Mouse (Mus musculus): ENCODE data around the gene Dusp12.

Dusp12 gene

GRCm38 (mm10) chr1:170898413-170899075, 13.2 kb upstream of the Dusp12 start:
- no peak for DNase-seq (ENCODE audit: low spot score in 2 of 2)

GRCm38 (mm10) chr1:170896651-170897281, 11.4 kb upstream of the Dusp12 start:
- no peak for DNase-seq (ENCODE audit: low spot score in 2 of 2)

DNA sequence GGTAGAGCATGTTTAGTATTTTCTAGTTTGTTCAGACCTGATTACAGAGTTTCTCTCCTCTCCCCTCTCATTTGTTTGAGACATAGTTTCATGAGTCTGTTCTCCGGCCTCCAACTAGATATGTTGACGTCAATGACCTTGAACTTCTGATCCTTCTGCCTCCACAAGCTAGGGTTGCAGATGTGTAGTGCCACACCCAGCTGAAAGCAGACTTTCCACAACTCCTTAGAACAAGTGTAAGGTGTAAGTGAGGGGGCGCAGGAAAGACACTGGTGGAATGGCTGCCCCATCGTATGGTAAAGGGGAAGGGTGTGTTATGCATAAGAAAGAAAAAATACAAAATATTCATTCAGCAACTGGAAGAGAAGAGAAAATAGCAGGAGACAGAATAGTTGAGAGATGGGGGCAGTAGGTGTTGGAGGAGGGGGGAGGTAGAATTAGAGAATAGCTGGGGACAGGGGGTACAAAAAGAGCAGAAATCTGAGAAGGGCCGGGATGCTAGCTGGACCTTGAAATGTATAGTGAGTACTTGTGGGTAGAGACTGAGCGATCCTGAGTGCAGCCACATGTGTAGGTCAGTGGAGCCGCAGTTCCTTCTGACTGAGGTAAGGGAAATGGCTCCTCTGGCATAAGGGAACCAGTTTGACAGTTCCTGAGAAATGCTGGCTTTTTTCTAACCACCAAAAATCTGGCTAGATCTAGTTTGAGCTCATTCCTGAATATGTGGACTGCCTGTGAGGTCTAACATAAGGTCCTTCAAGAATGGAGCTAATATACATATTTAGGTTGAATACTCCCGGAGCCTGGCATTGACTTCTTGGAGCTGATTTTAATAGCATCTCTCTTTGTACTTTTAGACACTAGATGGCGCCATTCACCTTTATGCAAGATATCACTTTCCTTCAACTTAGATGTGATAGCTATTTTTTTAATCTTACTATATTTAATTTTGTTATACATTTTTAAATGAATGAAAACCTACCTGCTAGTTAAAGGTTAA, 9.6 kb upstream of the Dusp12 start:
- DNase-seq (ENCODE audit: low spot score in 2 of 2): no peak

- no peak for DNase-seq (ENCODE audit: low spot score in 2 of 2)
These were observed 6.9 kb upstream of the Dusp12 start for GRCm38 (mm10) chr1:170892279-170892678.

DNA sequence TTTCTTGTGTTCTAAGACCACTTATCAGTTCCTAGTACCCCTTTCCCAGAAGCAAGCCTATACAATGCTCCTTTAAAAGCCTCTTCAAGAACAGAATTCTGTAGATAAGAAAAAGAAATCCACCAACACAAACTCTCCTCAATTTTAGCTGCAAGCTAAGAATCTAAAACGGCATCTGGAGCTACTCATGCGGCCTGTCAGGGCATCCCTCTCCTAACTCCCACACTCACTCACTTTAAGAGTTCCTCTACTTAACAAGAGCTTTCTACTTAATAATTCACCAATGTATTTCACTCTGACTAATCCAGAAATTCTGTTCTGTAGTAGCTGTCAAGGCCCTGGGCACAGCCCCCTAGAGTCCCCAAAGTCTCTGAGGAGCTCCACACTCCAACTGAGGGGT, 6.3 kb upstream of the Dusp12 start:
- no peak for DNase-seq (ENCODE audit: low spot score in 2 of 2)

GRCm38 (mm10) chr1:170889310-170889709, 4.0 kb upstream of the Dusp12 start:
- DNase-seq (ENCODE audit: low spot score in 2 of 2): no peak

GRCm38 (mm10) chr1:170886044-170886458, 711 bp upstream of the Dusp12 start:
- DNase-seq (ENCODE audit: low spot score in 2 of 2): no peak

- no peak for DNase-seq (ENCODE audit: low spot score in 2 of 2)
These were observed 950 bp downstream of the Dusp12 start for GRCm38 (mm10) chr1:170884390-170884789.

DNA sequence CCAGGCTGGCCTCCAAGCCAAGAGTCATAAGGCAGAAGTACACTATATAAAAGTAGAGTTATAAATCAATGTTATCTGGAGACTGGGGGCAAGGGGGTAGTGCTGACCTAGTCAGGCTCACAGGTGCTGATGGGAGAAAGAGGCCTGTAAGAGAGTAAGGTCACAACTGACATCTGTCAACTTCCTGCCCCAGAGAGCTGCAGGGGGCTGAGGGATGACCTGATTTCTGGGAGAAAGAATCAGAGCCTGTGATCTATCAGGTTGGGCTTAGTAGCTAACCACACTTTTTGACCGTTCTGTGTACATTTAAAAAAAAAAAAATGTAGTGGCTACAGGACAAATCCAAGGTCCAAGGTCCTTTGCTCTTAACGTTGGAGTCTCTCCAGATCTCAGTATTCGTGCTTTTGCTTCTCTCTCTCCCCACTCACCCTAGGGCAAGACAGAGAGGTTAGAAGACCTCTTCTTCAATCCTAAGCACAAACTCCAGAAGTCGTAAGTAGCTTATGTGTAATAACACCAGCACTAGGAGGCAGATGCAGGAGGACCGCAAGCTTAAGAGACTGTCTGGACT, 2.3 kb downstream of the Dusp12 start:
- no peak for DNase-seq (ENCODE audit: low spot score in 2 of 2)

DNA sequence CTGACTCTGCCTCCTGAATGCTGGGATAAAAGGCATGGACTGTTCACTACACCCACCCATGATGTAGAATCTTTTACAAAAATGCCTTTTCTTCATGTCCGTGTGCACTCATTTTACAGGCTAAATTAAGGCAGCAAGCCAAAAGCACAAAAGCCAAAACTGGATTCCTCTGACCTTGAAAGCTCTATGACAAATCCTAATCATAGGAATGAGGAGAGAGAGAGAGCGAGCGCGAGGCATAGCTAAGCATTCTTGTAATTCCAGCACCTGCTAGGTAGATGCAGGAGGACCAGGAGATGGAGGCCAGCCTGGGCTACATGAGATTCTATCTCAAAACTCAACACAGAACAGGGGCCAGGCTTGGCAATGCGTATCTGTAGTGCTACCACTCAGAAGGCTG, 8.4 kb downstream of the Dusp12 start:
- no peak for DNase-seq (ENCODE audit: low spot score in 2 of 2)

- DNase-seq (ENCODE audit: low spot score in 2 of 2): no peak
These were observed 9.7 kb downstream of the Dusp12 start for GRCm38 (mm10) chr1:170875676-170876075.

DNA sequence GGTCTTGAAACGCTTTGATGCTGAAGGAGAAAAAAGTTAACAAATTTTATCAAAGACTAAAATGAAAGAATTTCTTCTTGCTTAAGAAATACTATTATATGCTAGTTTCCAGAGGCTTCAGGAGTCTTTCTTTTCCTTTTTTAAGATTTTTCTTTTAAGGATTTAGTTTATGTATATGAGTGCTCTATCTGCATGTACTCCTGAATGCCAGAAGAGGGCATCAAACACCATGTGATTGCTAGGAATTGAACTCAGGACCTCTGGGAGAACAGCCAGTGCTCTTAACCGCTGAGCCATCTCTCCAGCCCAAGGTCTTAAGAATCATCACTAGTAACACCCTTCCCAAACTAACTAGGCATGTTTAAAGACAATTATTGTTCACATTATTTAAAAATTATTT, 13.4 kb downstream of the Dusp12 start:
- no peak for DNase-seq (ENCODE audit: low spot score in 2 of 2)

DNA sequence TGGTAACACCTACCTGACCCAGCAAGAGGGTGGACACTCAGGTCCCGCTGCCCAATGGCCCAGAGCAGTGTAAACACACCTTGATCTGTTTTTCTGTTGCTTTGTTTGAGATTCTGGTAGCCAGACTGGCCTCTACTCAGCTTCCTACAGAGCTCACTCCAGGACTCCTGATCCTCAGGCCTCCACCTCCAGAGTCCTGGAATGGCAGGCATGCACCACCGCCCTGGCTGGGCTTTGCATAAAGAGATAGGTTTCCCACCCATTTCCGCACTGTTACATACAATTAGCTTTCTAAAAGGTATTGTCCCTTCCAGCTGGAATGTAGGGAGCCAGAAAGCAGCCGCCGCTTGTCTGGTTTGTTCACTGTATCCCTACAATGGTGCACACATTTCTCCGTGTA, 13.9 kb downstream of the Dusp12 start:
- no peak for DNase-seq (ENCODE audit: low spot score in 2 of 2)

GRCm38 (mm10) chr1:170868905-170869283, 16.4 kb downstream of the Dusp12 start:
- DNase-seq (ENCODE audit: low spot score in 2 of 2): no peak

DNA sequence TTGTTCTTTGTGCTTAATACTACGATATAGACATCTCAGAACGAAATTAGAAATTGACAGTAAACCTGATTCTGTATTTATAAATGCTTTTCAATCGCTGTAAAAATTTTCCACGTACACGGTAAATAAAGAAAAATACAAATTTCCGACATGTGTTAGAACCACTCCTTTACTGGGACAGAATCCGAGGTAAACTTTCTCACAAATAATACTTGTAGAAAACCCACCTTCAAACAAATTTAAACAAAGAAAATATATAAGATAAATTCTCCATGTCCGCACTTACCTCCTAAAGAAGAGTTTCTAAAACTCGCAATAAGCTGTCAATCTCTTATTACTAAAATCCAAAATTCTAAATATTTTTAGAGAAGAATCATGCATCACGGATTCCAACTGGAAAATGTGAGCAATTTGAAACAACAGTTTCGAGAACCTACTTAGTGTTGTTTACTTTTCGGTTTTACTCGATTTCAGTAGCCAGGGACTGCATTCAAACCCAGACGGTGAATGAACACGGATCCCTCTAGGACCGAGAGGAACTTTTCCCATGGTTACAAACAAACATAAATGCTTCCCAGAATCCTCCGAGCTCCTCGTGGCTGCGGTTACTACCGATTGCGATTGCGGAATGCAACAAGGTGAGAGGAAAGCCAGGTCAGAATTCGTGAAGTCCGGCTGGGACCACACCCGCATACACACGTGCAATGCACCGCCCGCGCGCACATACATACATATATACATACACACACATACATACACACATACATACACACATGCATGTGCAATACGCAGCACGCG, 17.0 kb downstream of the Dusp12 start:
- peak; percentile 85 to 89 for DNase-seq (ENCODE audit: low spot score in 2 of 2)

DNA sequence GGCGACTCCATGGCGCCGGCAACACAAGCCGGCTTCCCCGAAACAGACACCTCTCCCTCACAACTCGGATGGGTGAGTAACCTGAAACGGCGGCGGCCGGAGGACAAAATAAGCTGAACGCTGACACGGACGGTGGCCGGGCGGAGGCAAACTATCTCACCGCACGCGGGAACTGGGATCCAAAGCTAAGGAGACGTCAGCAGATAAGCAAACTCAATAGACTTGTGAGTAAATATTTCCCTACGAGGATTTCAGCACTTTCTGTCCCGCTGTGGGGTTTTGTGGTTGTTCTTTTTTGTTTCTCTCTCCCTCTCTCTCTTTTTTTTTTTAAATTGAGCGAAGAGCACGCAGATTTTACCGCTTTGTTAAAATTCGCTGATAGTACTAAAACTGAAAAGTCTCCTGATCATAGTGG, 17.6 kb downstream of the Dusp12 start, which contains the start of gene Atf6:
TSS of gene Atf6 (minus strand) at position 81 of the 415 bp plus-strand sequence.
- DNase-seq (ENCODE audit: low spot score in 2 of 2): peak; percentile 98 to 99

DNA sequence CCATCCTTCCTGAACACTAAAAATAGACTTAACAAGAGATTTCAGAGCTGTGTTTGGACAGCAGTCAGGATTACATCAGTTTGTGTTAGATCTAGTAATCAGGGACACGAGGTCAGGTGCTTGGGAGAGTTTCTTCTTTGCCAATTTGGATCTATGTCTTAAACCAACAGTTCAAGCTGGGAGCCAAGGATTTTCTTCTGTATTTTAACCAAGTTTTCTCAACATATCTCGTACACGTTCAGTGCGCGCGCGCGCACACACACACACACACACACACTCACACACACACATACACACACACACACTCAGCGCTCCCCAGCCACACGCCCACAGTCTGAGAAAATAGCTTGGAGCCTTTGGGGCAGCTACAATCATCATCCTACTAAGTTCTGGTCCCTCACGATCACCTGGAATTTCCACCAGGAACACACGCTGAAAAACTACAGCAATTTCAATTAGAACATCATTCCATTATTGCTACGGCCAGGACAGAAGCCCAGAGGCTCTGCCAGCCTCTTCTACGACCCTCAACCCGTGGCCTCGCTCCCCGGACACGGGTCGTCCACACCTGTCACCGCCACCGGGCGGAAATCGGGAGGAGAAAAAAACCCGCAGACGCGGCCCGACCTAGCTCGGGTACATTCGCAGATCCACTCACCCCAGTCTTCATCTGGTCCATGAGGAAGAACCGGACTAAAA, 18.2 kb downstream of the Dusp12 start:
- peak; percentile 43 to 46 for DNase-seq (ENCODE audit: low spot score in 2 of 2)

DNA sequence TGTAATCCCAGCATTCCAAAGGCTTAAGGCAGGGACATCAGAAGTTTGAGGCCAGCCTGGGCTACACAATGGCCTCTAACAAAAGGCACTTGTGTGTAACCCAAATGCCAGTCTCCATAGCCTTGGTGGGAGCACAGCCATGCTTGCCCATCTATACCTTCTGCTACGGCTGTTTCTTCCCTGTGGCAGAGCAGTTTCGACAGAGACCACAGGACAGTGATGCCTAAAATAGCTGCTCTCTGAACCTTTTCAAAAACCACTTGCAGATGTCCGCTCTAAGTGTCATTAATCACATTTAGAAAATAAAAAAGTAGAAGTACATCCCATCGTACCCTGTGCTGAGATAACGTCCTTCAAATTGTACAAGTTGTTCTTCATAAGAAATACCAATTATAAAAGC, 19.9 kb downstream of the Dusp12 start:
- DNase-seq (ENCODE audit: low spot score in 2 of 2): no peak

DNA sequence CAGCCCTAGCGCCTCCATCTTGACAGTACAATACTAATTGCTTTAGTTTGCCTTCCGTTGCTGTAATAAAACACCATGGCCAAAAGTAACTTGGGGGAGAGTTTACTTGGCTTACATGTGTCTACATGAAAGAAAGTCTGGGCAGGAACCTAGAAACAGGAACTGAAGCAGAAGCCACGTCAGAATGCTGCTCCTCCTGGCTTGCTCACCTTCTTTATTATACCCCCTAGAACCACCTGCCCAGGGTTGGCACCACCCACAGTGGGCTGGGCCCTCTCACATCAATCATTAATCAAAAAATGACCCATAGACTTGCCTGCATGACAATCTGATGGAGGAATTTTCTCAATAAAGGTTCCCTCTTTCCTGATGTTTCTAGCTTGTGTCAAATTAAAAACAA, 20.6 kb downstream of the Dusp12 start:
- DNase-seq (ENCODE audit: low spot score in 2 of 2): no peak

GRCm38 (mm10) chr1:170864234-170864633, 21.1 kb downstream of the Dusp12 start:
- no peak for DNase-seq (ENCODE audit: low spot score in 2 of 2)

DNA sequence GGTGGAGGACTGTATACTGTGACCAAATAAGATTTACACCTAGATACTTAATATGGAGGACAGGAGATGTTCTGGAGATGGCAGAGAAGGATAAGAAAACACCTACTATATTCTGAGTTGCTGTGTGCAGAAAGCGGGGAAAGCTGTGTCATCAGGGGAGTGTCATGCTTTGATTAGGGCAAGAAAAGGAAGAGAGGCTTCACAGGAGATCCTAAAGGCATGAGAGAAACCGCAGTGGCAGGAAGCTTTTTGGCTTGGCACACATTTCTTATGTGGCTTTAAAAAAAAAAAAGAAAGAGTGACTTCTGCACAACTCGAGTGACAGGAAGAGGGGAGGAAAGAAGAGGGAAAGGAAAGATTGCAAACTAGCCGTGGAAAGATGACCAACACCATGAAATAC, 22.3 kb downstream of the Dusp12 start:
- no peak for DNase-seq (ENCODE audit: low spot score in 2 of 2)

Data from right cerebral cortex, adult 2 months (tissue).